Mouse (Mus musculus) thymus, postnatal 10 days (tissue): ENCODE results near the gene Hist1h4h.

Experiments used
- DNase-seq, 2 experiments: peaks; one replicate each; pipeline ENCODE4 v3.0.0; 2021; ENCODE audit warnings: low spot score in 2 of 2

The Hist1h4h gene

GRCm38 (mm10) chr13:23530901-23531875 is at the start of gene Hist1h4h:
Hist1h4h (plus strand) TSS chr13:23531050.
- peak; percentile 98 to 99 for DNase-seq

GRCm38 (mm10) chr13:23483153-23483552 is 47.7 kb upstream of the Hist1h4h start:
- DNase-seq: no peak

- DNase-seq: no peak
These were observed 45.6 kb upstream of the Hist1h4h start for GRCm38 (mm10) chr13:23485271-23485670.

GRCm38 (mm10) chr13:23488400-23489322 is 42.2 kb upstream of the Hist1h4h start, which contains the start of gene Btn2a2:
Btn2a2 (minus strand) TSS chr13:23488857.
- peak; percentile 28 to 51 for DNase-seq

- DNase-seq: no peak
These were observed 40.0 kb upstream of the Hist1h4h start for GRCm38 (mm10) chr13:23490863-23491262.

GRCm38 (mm10) chr13:23491263-23491662 is 39.6 kb upstream of the Hist1h4h start:
- DNase-seq: no peak

- DNase-seq: no peak
These were observed 38.9 kb upstream of the Hist1h4h start for GRCm38 (mm10) chr13:23491990-23492389.

- DNase-seq: no peak
These were observed 35.3 kb upstream of the Hist1h4h start for GRCm38 (mm10) chr13:23495526-23495925.

- DNase-seq: no peak
These were observed 33.1 kb upstream of the Hist1h4h start for GRCm38 (mm10) chr13:23497656-23498321.

- DNase-seq: no peak
These were observed 32.2 kb upstream of the Hist1h4h start for GRCm38 (mm10) chr13:23498653-23499052.

GRCm38 (mm10) chr13:23499943-23500342 is 30.9 kb upstream of the Hist1h4h start:
- DNase-seq: no peak

- DNase-seq: peak; percentile 68 to 78
These were observed 30.2 kb upstream of the Hist1h4h start for GRCm38 (mm10) chr13:23500424-23501200.

GRCm38 (mm10) chr13:23501511-23501910 is 29.3 kb upstream of the Hist1h4h start:
- DNase-seq: no peak

GRCm38 (mm10) chr13:23502031-23502567 is 28.8 kb upstream of the Hist1h4h start:
- no peak for DNase-seq

GRCm38 (mm10) chr13:23502916-23503315 is 27.9 kb upstream of the Hist1h4h start:
- DNase-seq: no peak

- peak; percentile 51 to 73 for DNase-seq
These were observed 27.1 kb upstream of the Hist1h4h start for GRCm38 (mm10) chr13:23503797-23504196.

- no peak for DNase-seq
These were observed 25.0 kb upstream of the Hist1h4h start for GRCm38 (mm10) chr13:23505662-23506345.

GRCm38 (mm10) chr13:23506351-23506750 is 24.5 kb upstream of the Hist1h4h start:
- peak; percentile 34 to 76 for DNase-seq

- DNase-seq: no peak
These were observed 23.9 kb upstream of the Hist1h4h start for GRCm38 (mm10) chr13:23506819-23507515.
